Mouse (Mus musculus): ENCODE results near the gene Itgad. TPM values are rescaled to one million over a fixed set of nuclear protein-coding genes. Genes with fewer than 3 reads are reported as not detected.
A peak's percentile ranks its signal among the peaks of the same experiment; 100 is the strongest.

The Itgad gene
- total and polyA plus RNA-seq, 3 experiments = not detected

DNA sequence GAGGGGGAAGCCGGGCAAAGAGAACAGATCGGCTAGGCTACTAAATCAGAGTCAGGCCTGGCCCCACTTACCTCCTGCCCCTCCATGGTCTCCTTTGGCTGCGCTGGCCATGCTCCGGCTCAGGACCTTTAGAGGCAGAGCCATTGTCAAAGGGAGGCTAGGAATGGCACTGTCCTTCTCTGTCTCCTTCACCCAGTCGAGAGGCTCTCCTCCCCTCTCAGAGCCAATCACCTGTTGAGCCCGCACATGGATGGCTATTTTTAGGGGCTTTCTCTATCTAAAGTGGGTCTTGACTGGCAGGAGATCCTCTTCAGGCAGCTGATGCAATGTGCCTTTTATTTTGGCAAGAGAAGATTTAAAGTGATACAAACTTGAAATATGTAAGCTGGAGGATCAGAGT, 52.0 kb downstream of the Itgad start, which contains the start of gene Cox6a2:
Gene Cox6a2, minus strand, starts transcription at position 236 of the 400 bp plus-strand sequence.
- H3K4me1 ChIP-seq (ENCODE audit: control insufficient read depth in 1 of 2, insufficient read depth in 2 of 2, low read length in 2 of 2) = peaks cover 2 to 6% of the 10 kb centered on the region in 2 experiments; a peak in 2 of 4 replicates
- TF ChIP-seq BHLHE40 (IDR thresholded peaks at IDR 0.05; ENCODE audit: borderline replicate concordance, low read depth, low read length) (no peak), CHD1 (IDR thresholded peaks at IDR 0.05; ENCODE audit: low read depth, low read length) (no peak), KAT2A (conservative IDR thresholded peaks at IDR 0.05; ENCODE audit: low read depth, low read length) (0 out of 2 replicates have a peak, but pooled peaks have one; percentile 37), TBP (IDR thresholded peaks at IDR 0.05; ENCODE audit: low read depth, low read length) (no peak), EP300 (IDR thresholded peaks at IDR 0.05; ENCODE audit: low read depth in 1 of 2, low read length in 2 of 2) (peak in 1 of 2 experiments; percentile 34; a peak in 1 of 4 replicates), MXI1 (IDR thresholded peaks at IDR 0.05; ENCODE audit: low read depth, low read length) (peak; percentile 63; the same call in 1 of the 2 replicates), MEF2A (IDR thresholded peaks at IDR 0.05; ENCODE audit: extremely low read depth, insufficient replicate concordance, low read depth, low read length, poor library complexity, severe bottlenecking) (peak; percentile 87; the same call in 1 of the 2 replicates), NELFE (IDR thresholded peaks at IDR 0.05; ENCODE audit: low read depth, low read length) (no peak), ETS1 (IDR thresholded peaks at IDR 0.05; ENCODE audit: low read depth, low read length) (peak; percentile 61; the same call in 1 of the 2 replicates), TAL1 (IDR thresholded peaks at IDR 0.05; ENCODE audit: low read length) (no peak), MAFK (IDR thresholded peaks at IDR 0.05; ENCODE audit: borderline replicate concordance, low read depth, low read length) (no peak), POLR2AphosphoS2 (IDR thresholded peaks at IDR 0.05; ENCODE audit: low read length) (peak; percentile 50; the same call in 1 of the 2 replicates), CTCF (IDR thresholded peaks at IDR 0.05 in 2 of 3, conservative IDR thresholded peaks at IDR 0.05 in 1 of 3; ENCODE audit: control insufficient read depth in 1 of 3, insufficient read depth in 1 of 3, low read depth in 2 of 3, low read length in 3 of 3, poor library complexity in 1 of 3, severe bottlenecking in 1 of 3) (no peak), POLR2A (IDR thresholded peaks at IDR 0.05; ENCODE audit: control insufficient read depth in 1 of 2, insufficient read depth in 1 of 2, low read depth in 1 of 2, low read length in 2 of 2, poor library complexity in 1 of 2) (no peak)
- peak within 1 kb of the TSS; percentile 44 for H3K9ac ChIP-seq (ENCODE audit: control insufficient read depth, low read depth, low read length, poor library complexity, severe bottlenecking)
- H3K27ac ChIP-seq (ENCODE audit: control insufficient read depth, low read depth, low read length) = no peak within 1 kb of the TSS; the same call in 1 of the 2 replicates
- H3K4me3 ChIP-seq (ENCODE audit: control insufficient read depth in 1 of 2, insufficient read depth in 1 of 2, low read depth in 2 of 2, low read length in 2 of 2) = peak within 1 kb of the TSS; percentile 37 to 96; a peak in 3 of 4 replicates
- no peaks in the 10 kb centered on the region for H3K36me3 ChIP-seq (ENCODE audit: control insufficient read depth in 1 of 2, insufficient read depth in 2 of 2, low read length in 2 of 2)
- peaks cover 2 to 6% of the 10 kb centered on the region in 2 experiments; a peak in 3 of 4 replicates for H3K27me3 ChIP-seq (ENCODE audit: control insufficient read depth in 1 of 2, insufficient read depth in 2 of 2, low read length in 2 of 2)
- DNase-seq (ENCODE audit: low read depth, low spot score) = peak; percentile 45
- no peaks in the 10 kb centered on the region for H3K9me3 ChIP-seq (replicated peaks; ENCODE audit: insufficient read depth, low read length)
- no peaks in the 10 kb centered on the region for H3K79me2 ChIP-seq (ENCODE audit: control insufficient read depth, insufficient read depth, low read length, poor library complexity)

- Histone ChIP-seq H3K27me3 (ENCODE audit: control insufficient read depth in 1 of 2, insufficient read depth in 2 of 2, low read length in 2 of 2) (peaks cover 4 to 6% of the 10 kb centered on the region in 2 experiments), H3K9ac (ENCODE audit: control insufficient read depth, low read depth, low read length, poor library complexity, severe bottlenecking) (no peak overlapping the region)
Observed at GRCm38 (mm10) chr7:128208187-128208586, 54.0 kb downstream of the Itgad start.

More at GRCm38 (mm10) chr7:128208187-128208586, 54.0 kb downstream of the Itgad start:
- H3K79me2 ChIP-seq (ENCODE audit: control insufficient read depth, insufficient read depth, low read length, poor library complexity) = no peaks in the 10 kb centered on the region
- H3K9me3 ChIP-seq (replicated peaks; ENCODE audit: insufficient read depth, low read length) = no peaks in the 10 kb centered on the region
- no peak overlapping the region for H3K27ac ChIP-seq (ENCODE audit: control insufficient read depth, low read depth, low read length)
- H3K4me1 ChIP-seq (ENCODE audit: control insufficient read depth in 1 of 2, insufficient read depth in 2 of 2, low read length in 2 of 2) = peaks cover 2 to 6% of the 10 kb centered on the region in 2 experiments; a peak in 2 of 4 replicates
- TF ChIP-seq SMC3 (IDR thresholded peaks at IDR 0.05; ENCODE audit: low read depth, low read length) (peak; percentile 96), EP300 (IDR thresholded peaks at IDR 0.05; ENCODE audit: low read depth in 1 of 2, low read length in 2 of 2) (no peak), CTCF (IDR thresholded peaks at IDR 0.05 in 2 of 3, conservative IDR thresholded peaks at IDR 0.05 in 1 of 3; ENCODE audit: control insufficient read depth in 1 of 3, insufficient read depth in 1 of 3, low read depth in 2 of 3, low read length in 3 of 3, poor library complexity in 1 of 3, severe bottlenecking in 1 of 3) (peak; percentile 80 to 96 (median 88)), RAD21 (IDR thresholded peaks at IDR 0.05; ENCODE audit: low read depth, low read length) (peak; percentile 96), HCFC1 (IDR thresholded peaks at IDR 0.05; ENCODE audit: low read depth, low read length) (no peak), ZKSCAN1 (IDR thresholded peaks at IDR 0.05; ENCODE audit: low read depth, low read length) (no peak), ZC3H11A (IDR thresholded peaks at IDR 0.05; ENCODE audit: low read depth, low read length) (peak; percentile 89), MAFK (IDR thresholded peaks at IDR 0.05; ENCODE audit: borderline replicate concordance, low read depth, low read length) (no peak), NELFE (IDR thresholded peaks at IDR 0.05; ENCODE audit: low read depth, low read length) (no peak)
- peak; percentile 74 for DNase-seq (ENCODE audit: low read depth, low spot score)
- no peaks in the 10 kb centered on the region for H3K36me3 ChIP-seq (ENCODE audit: control insufficient read depth in 1 of 2, insufficient read depth in 2 of 2, low read length in 2 of 2)
- no peak overlapping the region for H3K4me3 ChIP-seq (ENCODE audit: control insufficient read depth in 1 of 2, insufficient read depth in 1 of 2, low read depth in 2 of 2, low read length in 2 of 2)

Measured in MEL (cell line).